Mouse (Mus musculus): ENCODE data around the gene Gm17402. TPM values are rescaled to one million over a fixed set of nuclear protein-coding genes. Genes with fewer than 3 reads are reported as not detected.

Gene Gm17402
- total RNA-seq, 2 experiments from 2014 or later: not detected

Other genes starting within 250 kb of the Gm17402 start
- 1 to 10 TPM in 1 of 2 experiments, under 1 TPM in 1; 1.00 to 1.2 TPM for gene Mlf1, start 1.1 kb downstream of the Gm17402 start, total RNA-seq (2021)
- gene Gfm1, start 54.9 kb upstream of the Gm17402 start, total RNA-seq (2021): 10 to 100 TPM; 50.9 to 52.1 TPM
- gene Lxn, start 88.8 kb upstream of the Gm17402 start, total RNA-seq (2021): 10 to 100 TPM; 34.9 to 39.4 TPM
- 1 to 10 TPM; 1.9 to 2.0 TPM for gene Rarres1, start 140.4 kb upstream of the Gm17402 start, total RNA-seq (2021)
- gene Mfsd1, start 207.6 kb upstream of the Gm17402 start, total RNA-seq (2021): 10 to 100 TPM; 32.5 to 37.4 TPM

Measured in left cerebral cortex, postnatal 36 days (tissue).